Mouse (Mus musculus) inflammation-experienced regulatory T-cells, adult 6 months (primary cell): ENCODE measurements around the gene Sult4a1. TPM values are rescaled to one million over a fixed set of nuclear protein-coding genes. Genes with fewer than 3 reads are reported as not detected.

Experiments used
- polyA plus RNA-seq, 3 experiments: library from polyadenylated mRNA; unstranded; fragments of 100-300 nt; shearing (Covaris generic); gene quantifications; one replicate each; pipeline ENCODE4 v1.2.1; 2017

Gene Sult4a1
- polyA plus RNA-seq, 3 experiments from 2014 or later = 0.29 TPM; not detected in 2

Other genes starting within 250 kb of the Sult4a1 start
- gene Efcab6, start 40.4 kb downstream of the Sult4a1 start, polyA plus RNA-seq = not detected
- not detected for gene Pnpla5, start 17.4 kb upstream of the Sult4a1 start, polyA plus RNA-seq
- gene Pnpla3, start 62.1 kb upstream of the Sult4a1 start, polyA plus RNA-seq = under 1 TPM in 1 of 3 experiments, not detected in 2; 0.61 TPM
- 10 to 100 TPM; 31.9 to 49.9 (median 46.9) TPM for gene Samm50, start 86.5 kb upstream of the Sult4a1 start, polyA plus RNA-seq
- 1 to 10 TPM in 1 of 3 experiments, under 1 TPM in 1, not detected in 1; 0.89 to 2.1 TPM for gene Parvb, start 126.3 kb upstream of the Sult4a1 start, polyA plus RNA-seq
- gene Parvg, start 218.3 kb upstream of the Sult4a1 start, polyA plus RNA-seq = 10 to 100 TPM; 77.7 to 87.6 (median 81.4) TPM